Mouse (Mus musculus) heart, embryonic 11.5 days (tissue): ENCODE results near the gene Lysmd2. TPM values are rescaled to one million over a fixed set of nuclear protein-coding genes. Genes with fewer than 3 reads are reported as not detected.
A peak's percentile ranks its signal among the peaks of the same experiment; 100 is the strongest.
"Not testable (repeated sequence)": the region's sequence is repeated elsewhere in the genome, so short reads cannot be mapped to it uniquely, and the experiment has no call there.

Experiments
- ATAC-seq: fragments of 200-750 bp; cut with Nextera tagmentation; replicated peaks from 2 replicates; pipeline ENCODE4 v1.8.0; 2017; ENCODE audit warnings: moderate library complexity; ENCODE audit not compliant: insufficient number of reproducible peaks, low FRiP score, low TSS enrichment
- H3K27ac ChIP-seq: fragments of 300-500 bp; sonication (generic); 2 replicates; pipeline ENCODE4 v1.5.1; 2014; ENCODE audit warnings: mild to moderate bottlenecking, low read depth, low read length
- H3K27me3 ChIP-seq: fragments of 300-500 bp; sonication (generic); 2 replicates; pipeline ENCODE4 v1.6.1; 2014; ENCODE audit warnings: mild to moderate bottlenecking, low read length, mixed read lengths; ENCODE audit not compliant: control insufficient read depth, insufficient read depth
- H3K36me3 ChIP-seq: fragments of 300-500 bp; sonication (generic); 2 replicates; pipeline ENCODE4 v1.6.1; 2014; ENCODE audit warnings: mild to moderate bottlenecking, low read length, moderate library complexity, mixed read lengths; ENCODE audit not compliant: control insufficient read depth, insufficient read depth
- H3K4me1 ChIP-seq: fragments of 300-500 bp; sonication (generic); 2 replicates; pipeline ENCODE4 v1.6.1; 2014; ENCODE audit warnings: low read length; ENCODE audit not compliant: control insufficient read depth, insufficient read depth
- H3K4me2 ChIP-seq: fragments of 300-500 bp; sonication (generic); 2 replicates; pipeline ENCODE4 v1.6.1; 2014; ENCODE audit warnings: mild to moderate bottlenecking, moderate library complexity
- H3K4me3 ChIP-seq: fragments of 300-500 bp; sonication (generic); 2 replicates; pipeline ENCODE4 v1.5.1; 2014; ENCODE audit warnings: low read depth, low read length
- H3K9ac ChIP-seq: fragments of 300-500 bp; sonication (generic); 2 replicates; pipeline ENCODE4 v1.6.1; 2014; ENCODE audit warnings: mild to moderate bottlenecking, low read depth, low read length, moderate library complexity
- H3K9me3 ChIP-seq: fragments of 300-500 bp; sonication (generic); replicated peaks from 2 replicates; pipeline ENCODE4 v1.6.1; 2016; ENCODE audit warnings: low read length; ENCODE audit not compliant: control insufficient read depth
- WGBS: fragments of 180-500 bp; shearing (Covaris S2); extraction: QIAGEN DNeasy Blood & Tissue Kit; methylation state at CpG from one replicate; pipeline ENCODE4 v1.1.7; 2014; ENCODE audit not compliant: insufficient replicate concordance; 5-methylcytosine and 5-hydroxymethylcytosine counted together
- polyA plus RNA-seq: library from polyadenylated mRNA; unstranded; fragments of >200 nt; fragmentation: Nextera tagmentation; extraction: Ambion mirVana; gene quantifications from 2 replicates; pipeline ENCODE4 v1.2.1, GENCODE M21; 2014

The Lysmd2 gene
- polyA plus RNA-seq, 1 experiment from 2014 or later, result 18.4 TPM

DNA sequence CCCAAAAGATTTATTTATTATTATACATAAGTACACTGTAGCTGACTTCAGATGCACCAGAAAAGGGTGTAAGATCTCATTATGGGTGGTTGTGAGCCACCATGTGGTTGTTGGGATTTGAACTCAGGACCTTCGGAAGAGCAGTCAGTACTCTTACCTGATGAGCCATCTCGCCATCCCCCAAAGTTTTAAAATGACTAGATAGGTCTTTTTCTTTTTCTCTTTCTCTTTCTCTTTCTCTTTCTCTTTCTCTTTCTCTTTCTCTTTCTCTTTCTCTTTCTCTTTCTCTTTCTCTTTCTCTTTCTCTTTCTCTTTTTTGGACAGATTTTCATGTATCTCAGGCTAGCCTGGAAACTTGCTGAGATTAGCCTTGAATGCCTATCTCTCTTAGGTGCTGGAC, 5.8 kb upstream of the Lysmd2 start:
- 91% methylated on average over 2 of the region's 2 CpGs for WGBS
- H3K27ac ChIP-seq, ATAC-seq: not testable (repeated sequence)

DNA sequence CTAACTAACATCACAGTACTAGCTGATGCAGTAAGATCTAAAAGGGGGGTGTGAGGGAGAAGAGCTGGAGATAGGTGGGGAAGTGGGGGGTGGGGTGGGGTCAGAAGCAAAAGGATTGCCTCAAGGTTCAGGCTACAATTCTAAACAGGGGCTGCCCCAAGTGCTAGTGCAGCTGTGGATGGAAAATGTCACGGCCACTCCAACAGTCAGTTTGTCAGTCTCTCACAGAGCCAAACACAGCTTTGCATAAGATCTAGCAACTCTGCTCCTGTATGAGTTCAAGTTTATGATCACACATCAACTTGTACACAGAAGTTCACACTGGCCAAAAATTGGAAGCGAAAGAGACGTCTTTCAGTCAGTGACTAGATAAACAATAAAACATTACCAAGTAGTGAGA, 4.1 kb upstream of the Lysmd2 start:
- 63% methylated on average over 3 of the region's 3 CpGs for WGBS
- no peaks in the 10 kb centered on the region for H3K9me3 ChIP-seq
- no peak overlapping the region for H3K9ac ChIP-seq
- H3K4me3 ChIP-seq, result no peak overlapping the region
- no peak overlapping the region for H3K27ac ChIP-seq
- H3K4me2 ChIP-seq, result no peak overlapping the region
- no peak for ATAC-seq
- no peaks in the 10 kb centered on the region for H3K36me3 ChIP-seq
- no peaks in the 10 kb centered on the region for H3K4me1 ChIP-seq
- H3K27me3 ChIP-seq, result 0 out of 2 replicates have a peak, but pooled peaks cover 2% of the 10 kb centered on the region

More for the DNA sequence above, 5.8 kb upstream of the Lysmd2 start:
- H3K9me3 ChIP-seq, H3K4me3 ChIP-seq, H3K9ac ChIP-seq, H3K36me3 ChIP-seq, H3K4me1 ChIP-seq, H3K27me3 ChIP-seq, H3K4me2 ChIP-seq: not testable (repeated sequence)

GRCm38 (mm10) chr9:75624983-75625555, 472 bp upstream of the Lysmd2 start:
- 14% methylated on average over 18 of the region's 18 CpGs for WGBS
- Histone ChIP-seq H3K4me2 (peak overlapping the region; percentile 89), H3K9me3 (no peaks in the 10 kb centered on the region), H3K27me3 (0 out of 2 replicates have a peak, but pooled peaks cover 2% of the 10 kb centered on the region), H3K9ac (peak overlapping the region; percentile 91), H3K27ac (peak overlapping the region; percentile 50; the same call in 1 of the 2 replicates), H3K36me3 (no peaks in the 10 kb centered on the region), H3K4me3 (peak overlapping the region; percentile 81), H3K4me1 (no peaks in the 10 kb centered on the region)
- ATAC-seq, result peak; percentile 1; the same call in 1 of the 2 replicates

DNA sequence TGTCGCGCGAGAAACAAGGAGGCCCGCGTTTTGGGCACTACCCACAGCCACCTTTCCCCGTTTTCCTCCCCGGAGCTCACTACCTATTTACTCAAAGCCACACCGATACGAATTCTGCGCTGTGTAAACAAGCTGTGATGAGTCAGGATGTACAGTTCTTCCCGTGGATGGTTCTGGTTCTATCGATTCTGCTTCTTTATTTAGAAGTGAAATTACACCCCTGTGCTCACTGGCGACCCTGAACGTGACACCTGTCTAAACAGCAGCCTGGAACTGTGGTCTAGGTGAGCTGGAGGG, 715 bp downstream of the Lysmd2 start:
- no peak for ATAC-seq
- Histone ChIP-seq H3K4me2 (peak overlapping the region; percentile 89), H3K27me3 (0 out of 2 replicates have a peak, but pooled peaks cover 2% of the 10 kb centered on the region), H3K4me1 (no peaks in the 10 kb centered on the region), H3K27ac (0 out of 2 replicates have a peak overlapping the region, but pooled peaks have one; percentile 5), H3K36me3 (no peaks in the 10 kb centered on the region), H3K9ac (peak overlapping the region; percentile 91), H3K4me3 (peak overlapping the region; percentile 81), H3K9me3 (no peaks in the 10 kb centered on the region)
- WGBS, result 1% methylated on average over 14 of the region's 14 CpGs

DNA sequence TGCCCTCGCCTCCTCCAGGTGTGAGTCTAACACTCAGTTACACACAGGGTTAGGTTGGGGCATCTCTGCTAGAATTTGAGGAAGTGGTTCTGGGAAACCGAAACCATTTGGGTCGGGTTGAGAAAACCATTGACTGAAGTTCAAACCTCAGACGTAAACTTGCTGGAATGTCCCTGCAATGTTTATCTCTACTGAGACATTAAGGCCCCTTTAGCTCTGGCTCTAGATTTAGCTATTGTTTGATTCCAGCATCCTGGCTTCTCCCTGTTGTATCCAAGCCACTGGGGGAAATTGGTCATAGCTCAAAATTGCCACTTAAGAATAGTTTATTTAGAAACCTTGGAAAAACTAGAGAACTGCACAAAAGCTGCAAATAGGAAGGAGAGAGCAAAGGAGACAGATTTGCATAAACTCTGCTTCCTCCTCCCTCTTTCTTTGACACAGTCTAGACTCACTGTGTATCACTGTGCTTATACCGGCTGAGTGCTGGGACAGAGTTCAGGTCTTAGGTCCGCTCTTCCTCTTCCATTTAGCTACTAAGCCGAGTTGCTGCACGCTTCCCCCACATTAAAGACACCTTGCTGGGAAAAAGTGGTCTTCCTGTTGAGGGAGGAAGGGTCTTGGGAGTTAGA, 5.4 kb downstream of the Lysmd2 start:
- Histone ChIP-seq H3K9me3 (no peaks in the 10 kb centered on the region), H3K4me3 (no peak overlapping the region), H3K36me3 (no peaks in the 10 kb centered on the region), H3K27ac (no peak overlapping the region), H3K9ac (no peak overlapping the region), H3K4me2 (no peak overlapping the region), H3K4me1 (0 out of 2 replicates have a peak, but pooled peaks cover 2% of the 10 kb centered on the region), H3K27me3 (no peaks in the 10 kb centered on the region)
- WGBS, result 65% methylated on average over 8 of the region's 8 CpGs
- no peak for ATAC-seq

GRCm38 (mm10) chr9:75632111-75632510, 6.6 kb downstream of the Lysmd2 start:
- Histone ChIP-seq H3K4me3 (no peak overlapping the region), H3K27me3 (no peaks in the 10 kb centered on the region), H3K4me2 (no peak overlapping the region), H3K9ac (no peak overlapping the region), H3K4me1 (0 out of 2 replicates have a peak, but pooled peaks cover 2% of the 10 kb centered on the region), H3K36me3 (no peaks in the 10 kb centered on the region), H3K9me3 (no peaks in the 10 kb centered on the region), H3K27ac (no peak overlapping the region)
- ATAC-seq, result no peak
- WGBS, result 64% methylated on average over 10 of the region's 10 CpGs

GRCm38 (mm10) chr9:75632902-75633301, 7.4 kb downstream of the Lysmd2 start:
- H3K9me3 ChIP-seq, result no peaks in the 10 kb centered on the region
- no peak for ATAC-seq
- H3K27me3 ChIP-seq, result no peaks in the 10 kb centered on the region
- H3K27ac ChIP-seq, result no peak overlapping the region
- H3K4me1 ChIP-seq, result 0 out of 2 replicates have a peak, but pooled peaks cover 2% of the 10 kb centered on the region
- no peak overlapping the region for H3K4me3 ChIP-seq
- H3K4me2 ChIP-seq, result no peak overlapping the region
- WGBS, result 38% methylated on average over 1 of the region's 1 CpGs
- H3K9ac ChIP-seq, result no peak overlapping the region
- H3K36me3 ChIP-seq, result no peaks in the 10 kb centered on the region

- Histone ChIP-seq H3K4me2 (no peak overlapping the region), H3K9me3 (no peaks in the 10 kb centered on the region), H3K27me3 (no peaks in the 10 kb centered on the region), H3K4me3 (no peak overlapping the region), H3K4me1 (0 out of 2 replicates have a peak, but pooled peaks cover 2% of the 10 kb centered on the region), H3K9ac (no peak overlapping the region), H3K27ac (no peak overlapping the region), H3K36me3 (no peaks in the 10 kb centered on the region)
- 86% methylated on average over 8 of the region's 8 CpGs for WGBS
- ATAC-seq, result no peak
Measured at GRCm38 (mm10) chr9:75633603-75634002, 8.1 kb downstream of the Lysmd2 start.

GRCm38 (mm10) chr9:75634226-75634625, 8.7 kb downstream of the Lysmd2 start:
- no peaks in the 10 kb centered on the region for H3K36me3 ChIP-seq
- no peak for ATAC-seq
- H3K27ac ChIP-seq, result no peak overlapping the region
- no peaks in the 10 kb centered on the region for H3K27me3 ChIP-seq
- no peak overlapping the region for H3K4me3 ChIP-seq
- WGBS, result 80% methylated on average over 4 of the region's 4 CpGs
- H3K9ac ChIP-seq, result no peak overlapping the region
- H3K4me2 ChIP-seq, result no peak overlapping the region
- no peaks in the 10 kb centered on the region for H3K9me3 ChIP-seq
- H3K4me1 ChIP-seq, result 0 out of 2 replicates have a peak, but pooled peaks cover 2% of the 10 kb centered on the region
